ENCODE assay signal across 10 mouse cellular contexts in genomic region chr13:30253636-30254264, GRCm38 (mm10).
A peak's percentile ranks its signal among the peaks of the same experiment; 100 is the strongest.
DNase-seq lines count a peak whose midpoint lies in the region; ATAC-seq and TF ChIP-seq lines count a peak whose summit lies in the region.
"Had no signal": no experiment of that assay in that cellular context is flagged by ENCODE, and none has a peak within 500 bp of the region (broad histone marks: within the 10 kb centered on the region; RNA-seq: fewer than 3 reads in every experiment).

No protein-coding gene starts in this region.

- H3K4me1 ChIP-seq in hindbrain, embryonic 11.5 days (replicated peaks; ENCODE audit: control insufficient read depth, insufficient read depth, low read length), result peaks cover 3% of the 10 kb centered on the region; the same call in 1 of the 2 replicates
- peaks cover 5% of the 10 kb centered on the region for H3K4me1 ChIP-seq in hindbrain, embryonic 12.5 days
- peaks cover 11% of the 10 kb centered on the region; the same call in 1 of the 2 replicates for H3K4me1 ChIP-seq in limb, embryonic 11.5 days (ENCODE audit: control insufficient read depth, insufficient read depth, low read length)
- H3K4me1 ChIP-seq: embryonic facial prominence, embryonic 13.5 days had no signal

- DNase-seq in hindbrain, embryonic 11.5 days (ENCODE audit: low spot score), result peak; percentile 25
- peak; percentile 65 for DNase-seq in brain, embryonic 14.5 days (ENCODE audit: low read depth)
- DNase-seq in heart, adult 9 months (ENCODE audit: low spot score in 2 of 2), result peak; percentile 32
- DNase-seq in limb, embryonic 11.5 days (ENCODE audit: low spot score), result peak; percentile 35
- no peak for DNase-seq in urinary bladder, adult 2 months (ENCODE audit: low spot score)
- DNase-seq in cerebellum, adult 11 months, result no peak
- DNase-seq in adipocyte (ENCODE audit: low spot score), result no peak

- no peaks in the 10 kb centered on the region for H3K36me3 ChIP-seq in hindbrain, embryonic 11.5 days (ENCODE audit: control insufficient read depth, insufficient read depth, low read length)
- no peaks in the 10 kb centered on the region for H3K36me3 ChIP-seq in hindbrain, embryonic 12.5 days
- no peaks in the 10 kb centered on the region for H3K36me3 ChIP-seq in limb, embryonic 11.5 days (ENCODE audit: control insufficient read depth, insufficient read depth, low read length)
- H3K36me3 ChIP-seq: embryonic facial prominence, embryonic 13.5 days had no signal

- 0 out of 2 replicates have a peak, but pooled peaks have one; percentile 47 for ATAC-seq in hindbrain, embryonic 11.5 days (ENCODE audit: low FRiP score)
- no peak for ATAC-seq in hindbrain, embryonic 12.5 days (ENCODE audit: low FRiP score)
- no peak for ATAC-seq in limb, embryonic 11.5 days (ENCODE audit: insufficient number of reproducible peaks, low FRiP score, low TSS enrichment, low read depth)

- no peaks in the 10 kb centered on the region for H3K9me3 ChIP-seq in hindbrain, embryonic 11.5 days (ENCODE audit: control insufficient read depth, low read length)
- no peaks in the 10 kb centered on the region for H3K9me3 ChIP-seq in hindbrain, embryonic 12.5 days (replicated peaks)
- no peaks in the 10 kb centered on the region for H3K9me3 ChIP-seq in limb, embryonic 11.5 days (ENCODE audit: control insufficient read depth, low read length)
- H3K9me3 ChIP-seq: embryonic facial prominence, embryonic 13.5 days had no signal

- no peak for TF ChIP-seq POLR2A in brain, embryonic 14.5 days (IDR thresholded peaks at IDR 0.05; ENCODE audit: borderline replicate concordance, extremely low read depth, insufficient read depth, insufficient read length, poor library complexity, severe bottlenecking)

- H3K27ac ChIP-seq in hindbrain, embryonic 11.5 days (ENCODE audit: low read depth, low read length), result no peak overlapping the region
- H3K27ac ChIP-seq in hindbrain, embryonic 12.5 days, result no peak overlapping the region
- no peak overlapping the region for H3K27ac ChIP-seq in limb, embryonic 11.5 days (replicated peaks; ENCODE audit: low read depth, low read length)
- H3K27ac ChIP-seq: embryonic facial prominence, embryonic 13.5 days; liver, embryonic 14.5 days had no signal

- no peaks in the 10 kb centered on the region for H3K27me3 ChIP-seq in hindbrain, embryonic 11.5 days (ENCODE audit: control insufficient read depth, insufficient read depth, low read length)
- 0 out of 2 replicates have a peak, but pooled peaks cover 3% of the 10 kb centered on the region for H3K27me3 ChIP-seq in hindbrain, embryonic 12.5 days
- H3K27me3 ChIP-seq in limb, embryonic 11.5 days (ENCODE audit: control insufficient read depth, insufficient read depth, low read length), result no peaks in the 10 kb centered on the region
- H3K27me3 ChIP-seq: embryonic facial prominence, embryonic 13.5 days had no signal

- no peak overlapping the region for H3K4me3 ChIP-seq in hindbrain, embryonic 11.5 days (ENCODE audit: low read depth, low read length)
- no peak overlapping the region for H3K4me3 ChIP-seq in hindbrain, embryonic 12.5 days
- H3K4me3 ChIP-seq in limb, embryonic 11.5 days (ENCODE audit: low read depth, low read length), result no peak overlapping the region
- H3K4me3 ChIP-seq: embryonic facial prominence, embryonic 13.5 days had no signal

- 15% methylated on average over 5 of the region's 5 CpGs for WGBS in hindbrain, embryonic 11.5 days
- 18% methylated on average over 5 of the region's 5 CpGs for WGBS in hindbrain, embryonic 12.5 days
- WGBS in limb, embryonic 11.5 days, result 33% methylated on average over 5 of the region's 5 CpGs

- no peak overlapping the region for H3K9ac ChIP-seq in hindbrain, embryonic 11.5 days (ENCODE audit: low read depth, low read length)
- H3K9ac ChIP-seq in hindbrain, embryonic 12.5 days, result no peak overlapping the region
- no peak overlapping the region for H3K9ac ChIP-seq in limb, embryonic 11.5 days (ENCODE audit: low read length)
- H3K9ac ChIP-seq: embryonic facial prominence, embryonic 13.5 days; liver, embryonic 14.5 days had no signal

- no peak overlapping the region for H3K4me2 ChIP-seq in hindbrain, embryonic 11.5 days (replicated peaks; ENCODE audit: low read depth, low read length)
- H3K4me2 ChIP-seq in hindbrain, embryonic 12.5 days (replicated peaks), result no peak overlapping the region
- H3K4me2 ChIP-seq in limb, embryonic 11.5 days (ENCODE audit: low read depth, severe bottlenecking), result no peak overlapping the region
- H3K4me2 ChIP-seq: embryonic facial prominence, embryonic 13.5 days had no signal

- TF ChIP-seq CTCF in brain, embryonic 14.5 days (IDR thresholded peaks at IDR 0.05; ENCODE audit: borderline replicate concordance, extremely low read depth, insufficient read depth, insufficient read length), result no peak

Comparison
In these comparisons a context has a peak if more than half of its experiments do, and no peak if none do; other contexts are left out.
1. DNase-seq: peak in hindbrain, embryonic 11.5 days (single experiment), brain, embryonic 14.5 days (single experiment), heart, adult 9 months (2 of 2) and limb, embryonic 11.5 days (single experiment); none in urinary bladder, adult 2 months (single experiment), cerebellum, adult 11 months (single experiment) and adipocyte (single experiment).